Mouse (Mus musculus): ENCODE results near the gene Pdha1. TPM values are rescaled to one million over a fixed set of nuclear protein-coding genes. Genes with fewer than 3 reads are reported as not detected.

Gene Pdha1
- polyA plus RNA-seq, 1 experiment = 1,665 TPM

DNA sequence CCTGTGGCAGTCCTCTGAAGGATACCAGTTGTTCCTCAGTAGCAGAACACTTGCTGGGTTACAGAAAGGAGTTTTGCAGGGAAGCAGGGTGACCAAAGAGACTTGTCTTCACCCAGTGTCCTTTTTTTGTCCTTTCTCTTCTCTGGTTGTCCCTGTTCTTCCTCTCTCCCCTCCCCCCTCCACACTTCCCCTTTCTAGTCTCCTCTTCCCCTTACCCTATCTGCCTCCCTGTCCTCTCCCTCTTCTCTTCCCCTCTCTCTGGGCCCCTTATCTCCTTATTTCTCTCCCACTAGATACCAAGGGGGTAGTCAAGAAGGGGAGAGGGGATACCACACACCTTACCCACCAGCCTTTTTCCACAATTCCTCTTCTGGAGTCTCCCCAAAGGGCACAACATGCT lies 22.1 kb downstream of the Pdha1 start:
- Histone ChIP-seq H3K27ac (replicated peaks; ENCODE audit: low read depth, low read length) (no peak overlapping the region; the same call in none of the 2 replicates), H3K4me3 (ENCODE audit: insufficient read depth, low read depth, low read length) (no peak overlapping the region), H3K4me1 (ENCODE audit: control insufficient read depth, insufficient read depth, insufficient read length, low read length) (no peaks in the 10 kb centered on the region)

DNA sequence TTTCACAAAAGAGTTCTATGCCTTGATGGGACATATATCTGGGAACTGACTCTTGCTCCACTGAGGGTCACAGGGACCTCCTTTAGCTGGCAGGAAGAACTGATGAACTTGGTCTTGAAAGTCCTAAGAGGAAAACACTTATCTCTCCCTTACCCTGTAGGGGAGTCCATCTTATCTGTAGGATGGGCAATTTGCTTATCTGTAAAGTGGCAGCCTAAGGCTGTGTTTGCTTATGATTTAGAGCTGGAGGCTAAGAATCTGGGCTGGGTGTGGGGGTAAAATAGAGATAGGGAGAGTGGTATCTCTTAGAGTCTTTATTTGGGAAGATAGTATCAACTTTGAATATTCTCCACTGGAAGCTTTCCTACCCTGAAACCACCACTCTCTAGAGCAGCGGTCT lies 24.4 kb downstream of the Pdha1 start:
- H3K4me3 ChIP-seq (ENCODE audit: insufficient read depth, low read depth, low read length) = no peak overlapping the region
- H3K4me1 ChIP-seq (ENCODE audit: control insufficient read depth, insufficient read depth, insufficient read length, low read length) = no peaks in the 10 kb centered on the region
- no peak overlapping the region for H3K27ac ChIP-seq (replicated peaks; ENCODE audit: low read depth, low read length)

DNA sequence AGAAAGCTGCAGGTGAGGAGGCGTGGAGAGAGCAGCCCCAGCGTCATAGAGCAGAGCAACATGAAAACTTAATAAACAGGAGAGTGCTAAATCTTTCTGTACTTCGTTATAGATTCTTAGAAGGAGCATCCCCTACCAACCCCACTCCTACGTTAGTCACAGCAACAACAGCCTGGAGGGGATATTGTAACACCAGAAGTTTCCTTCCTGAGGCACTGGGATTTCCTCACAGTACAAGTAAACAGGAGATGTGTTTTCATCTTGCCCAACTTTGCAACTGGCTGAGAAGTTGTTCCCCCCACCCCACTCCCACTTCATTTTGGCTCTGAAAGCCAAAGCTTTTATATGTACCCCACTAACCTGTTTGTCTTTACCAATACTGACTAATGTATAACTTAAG lies 30.4 kb downstream of the Pdha1 start:
- H3K4me3 ChIP-seq (ENCODE audit: insufficient read depth, low read depth, low read length) = no peak overlapping the region

DNA sequence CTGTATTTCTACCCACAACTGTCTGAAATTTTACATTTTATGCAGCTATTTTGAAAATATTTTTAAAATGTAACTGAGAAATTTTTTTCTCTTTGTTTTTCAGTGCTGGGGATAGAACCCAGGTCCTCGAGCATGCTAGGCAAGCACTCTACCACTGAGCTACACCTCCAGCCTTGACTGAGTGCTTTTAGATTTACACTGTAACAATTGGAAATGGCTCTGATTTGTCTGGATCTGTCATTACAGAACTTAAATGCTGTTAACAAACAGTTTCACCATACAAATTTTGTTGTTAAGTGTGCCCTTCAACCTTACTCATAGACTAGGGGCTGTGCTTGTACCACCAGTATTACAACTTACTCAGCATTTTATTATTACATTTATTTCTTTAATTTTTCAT lies 46.2 kb downstream of the Pdha1 start:
- H3K27ac ChIP-seq (replicated peaks; ENCODE audit: low read depth, low read length) = no peak overlapping the region
- no peaks in the 10 kb centered on the region for H3K4me1 ChIP-seq (ENCODE audit: control insufficient read depth, insufficient read depth, insufficient read length, low read length)
- no peak overlapping the region for H3K4me3 ChIP-seq (ENCODE audit: insufficient read depth, low read depth, low read length)

More for the DNA sequence above, 30.4 kb downstream of the Pdha1 start:
- Histone ChIP-seq H3K4me1 (ENCODE audit: control insufficient read depth, insufficient read depth, insufficient read length, low read length) (no peaks in the 10 kb centered on the region), H3K27ac (replicated peaks; ENCODE audit: low read depth, low read length) (no peak overlapping the region)

Other genes starting within 250 kb of the Pdha1 start
- gene Map3k15, start 150.0 kb downstream of the Pdha1 start, polyA plus RNA-seq (2012; ENCODE audit: insufficient read depth, insufficient read length, missing spikeins) = 0.63 and 1.2 TPM in 2 replicates

All from brown adipose tissue, adult 24 weeks (tissue).